Mouse (Mus musculus): ENCODE measurements at regions not wholly inside any gene's neighbourhood (a gene's known extent, or its start where the extent isn't known, plus 50 kb on each side); places are given as distances from the start of the nearest gene placed in this dataset.
"Not testable (repeated sequence)": the region's sequence is repeated elsewhere in the genome, so short reads cannot be mapped to it uniquely, and the experiment has no call there.

- no peak for DNase-seq
Observed at GRCm38 (mm10) chr10:66657520-66657919, 438.4 kb upstream of the Jmjd1c start.

DNA sequence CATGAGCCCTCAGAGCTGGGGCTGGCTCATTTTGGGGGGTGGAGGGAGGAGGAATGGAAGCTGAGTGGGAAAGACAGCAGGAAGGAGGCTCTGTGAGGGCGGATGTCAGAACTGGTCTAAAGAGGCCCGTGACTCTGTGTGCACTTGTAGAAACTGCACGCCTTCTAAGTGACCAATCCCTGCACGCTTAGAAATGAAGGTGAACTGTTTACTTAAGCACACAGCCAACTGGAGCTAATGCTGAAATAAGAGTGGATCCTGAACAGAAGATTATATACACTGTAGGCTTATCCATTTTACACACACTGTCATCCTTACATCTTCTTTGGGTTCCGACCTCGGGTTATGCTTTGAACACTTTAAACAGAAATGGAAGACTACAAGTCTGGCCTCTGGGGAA lies 412.8 kb upstream of the Jmjd1c start:
- DNase-seq = no peak

DNA sequence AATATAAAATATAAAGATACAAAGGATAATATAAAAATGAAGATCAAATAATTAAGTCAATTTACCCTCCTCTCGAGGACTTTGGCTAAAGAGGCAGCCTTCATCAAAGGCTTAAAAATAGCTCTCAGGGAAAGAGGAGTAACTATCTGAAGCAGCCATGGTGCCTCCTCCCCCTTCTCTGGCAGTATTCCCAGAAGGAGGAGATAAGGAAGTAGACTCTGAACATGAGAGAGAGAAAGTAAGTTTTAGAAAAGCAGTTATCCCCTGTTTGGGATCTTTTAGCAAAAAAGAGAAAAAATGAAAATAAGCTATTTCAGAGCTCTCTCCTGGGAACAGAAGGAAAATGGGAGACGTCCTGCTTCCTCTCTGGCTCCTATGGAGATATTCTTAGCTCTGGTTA lies 406.7 kb upstream of the Jmjd1c start:
- not testable (repeated sequence) for DNase-seq

DNA sequence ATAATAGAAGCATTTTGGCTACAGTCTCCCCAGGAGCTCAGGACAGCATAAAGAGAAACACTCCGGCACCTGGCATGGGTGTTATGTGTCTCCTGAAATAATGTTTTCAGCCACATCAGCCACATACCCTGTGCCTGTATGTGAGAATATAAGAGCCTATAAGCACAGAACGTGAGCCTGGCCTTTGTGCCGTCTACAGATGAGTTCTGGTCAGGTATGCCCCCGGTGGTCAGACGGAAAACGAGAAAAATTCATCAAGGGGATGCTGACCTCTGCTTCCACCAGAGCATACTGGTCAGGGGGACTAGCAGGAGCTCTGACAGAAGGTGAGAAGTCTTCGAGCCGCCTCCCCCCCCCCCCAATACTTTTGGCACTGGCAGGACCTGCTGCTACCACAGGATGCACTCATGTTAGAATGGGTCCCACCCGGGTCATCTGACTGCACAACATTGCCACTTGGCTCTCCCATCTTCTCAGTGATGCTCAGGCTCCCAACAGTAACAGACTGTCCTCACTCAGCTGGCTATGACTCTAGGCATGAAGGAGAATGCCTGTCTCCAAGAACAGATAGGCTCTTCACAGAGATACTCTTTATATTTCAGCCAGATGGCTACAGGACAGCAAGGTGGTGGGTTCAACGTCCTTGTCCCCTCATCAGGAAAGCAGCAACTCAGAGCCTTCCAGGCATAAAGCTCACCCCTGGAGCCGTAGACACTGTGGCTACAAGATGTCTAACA lies 401.2 kb upstream of the Jmjd1c start:
- no peak for DNase-seq

- DNase-seq = not testable (repeated sequence)
Observed at GRCm38 (mm10) chr10:66714926-66715325, 381.0 kb upstream of the Jmjd1c start.

DNA sequence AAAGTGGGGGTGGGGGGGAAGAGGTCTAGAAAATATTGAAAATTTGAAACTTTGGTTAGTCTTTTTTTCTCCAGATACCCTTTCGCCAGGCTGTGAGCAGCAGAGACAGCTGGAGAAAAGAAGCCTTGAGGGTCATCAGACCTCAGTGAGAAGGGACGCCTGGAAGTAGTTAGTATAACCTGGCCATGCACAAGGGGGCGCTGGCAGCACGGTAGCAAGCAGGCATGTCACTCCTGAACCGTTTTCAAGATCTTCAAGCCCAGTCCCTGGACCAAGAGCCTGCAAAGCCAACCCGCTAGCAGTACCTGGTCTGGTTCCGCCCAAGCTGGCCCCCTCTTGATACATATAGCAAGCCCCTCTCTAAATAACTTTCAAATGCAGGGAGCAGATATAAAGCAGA lies 378.0 kb upstream of the Jmjd1c start:
- no peak for DNase-seq

DNA sequence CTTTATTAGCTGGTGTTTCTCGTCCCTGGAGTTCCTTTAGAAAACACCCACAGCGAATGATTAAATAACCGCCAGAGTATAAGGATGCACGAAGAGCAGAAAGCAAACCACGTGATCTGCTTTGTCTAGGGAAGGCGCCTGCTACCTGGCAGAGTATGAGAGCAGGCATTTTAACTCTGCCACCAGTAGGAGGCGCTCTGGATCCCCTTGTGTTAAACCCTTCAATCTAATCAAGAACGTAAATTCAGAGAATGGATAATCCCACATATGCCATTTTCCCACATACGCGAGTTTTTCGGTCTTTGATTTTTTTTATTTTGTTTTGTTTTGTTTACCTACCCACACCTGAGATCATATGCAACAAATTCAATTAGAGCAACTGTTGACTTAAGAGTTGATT lies 376.1 kb upstream of the Jmjd1c start:
- no peak for DNase-seq

DNA sequence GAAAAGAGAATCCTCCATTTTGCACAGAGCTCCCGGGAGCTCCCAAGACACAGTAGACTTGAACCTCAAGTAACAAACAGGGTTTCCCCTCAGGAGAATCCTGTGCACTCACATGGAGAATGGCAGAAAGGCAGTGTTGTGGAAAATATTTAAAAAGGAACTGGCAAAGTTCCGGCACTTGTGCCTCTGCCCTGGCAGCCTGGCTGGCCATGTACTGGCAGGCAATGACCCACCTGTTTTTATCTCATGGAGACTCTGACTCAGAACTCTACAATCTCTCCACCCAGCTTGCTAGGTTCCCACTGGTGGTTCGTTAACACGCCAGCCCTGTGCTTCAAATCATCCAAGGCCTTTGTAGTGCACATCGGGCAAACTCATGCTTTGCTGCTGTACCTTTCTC lies 362.3 kb upstream of the Jmjd1c start:
- no peak for DNase-seq

- DNase-seq = no peak
Observed at GRCm38 (mm10) chr10:66734853-66735252, 361.1 kb upstream of the Jmjd1c start.

- no peak for DNase-seq
Observed at GRCm38 (mm10) chr10:66739017-66739416, 356.9 kb upstream of the Jmjd1c start.

GRCm38 (mm10) chr10:66741819-66742218 lies 354.1 kb upstream of the Jmjd1c start:
- no peak for DNase-seq

DNA sequence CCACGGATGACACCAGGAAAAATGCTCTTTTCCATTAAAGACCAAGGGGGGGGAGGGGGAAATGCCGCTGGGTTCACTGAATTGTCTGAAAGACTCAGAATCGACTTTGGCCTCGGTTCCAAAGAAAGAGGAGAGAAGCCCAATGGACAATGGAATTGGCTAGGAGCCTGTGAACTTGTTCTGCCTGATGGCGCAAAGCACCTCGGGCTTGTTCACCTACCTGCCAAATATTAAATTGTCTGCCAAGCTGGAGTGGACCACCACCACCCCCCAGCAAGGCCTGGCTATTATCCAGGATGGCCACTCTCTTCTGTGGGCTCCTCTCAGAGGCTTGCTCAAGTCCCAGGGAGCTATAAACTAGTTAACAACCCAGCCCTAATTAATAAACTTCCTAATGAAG lies 352.7 kb upstream of the Jmjd1c start:
- no peak for DNase-seq

- no peak for DNase-seq
Observed at GRCm38 (mm10) chr10:66745871-66746270, 350.1 kb upstream of the Jmjd1c start.

DNA sequence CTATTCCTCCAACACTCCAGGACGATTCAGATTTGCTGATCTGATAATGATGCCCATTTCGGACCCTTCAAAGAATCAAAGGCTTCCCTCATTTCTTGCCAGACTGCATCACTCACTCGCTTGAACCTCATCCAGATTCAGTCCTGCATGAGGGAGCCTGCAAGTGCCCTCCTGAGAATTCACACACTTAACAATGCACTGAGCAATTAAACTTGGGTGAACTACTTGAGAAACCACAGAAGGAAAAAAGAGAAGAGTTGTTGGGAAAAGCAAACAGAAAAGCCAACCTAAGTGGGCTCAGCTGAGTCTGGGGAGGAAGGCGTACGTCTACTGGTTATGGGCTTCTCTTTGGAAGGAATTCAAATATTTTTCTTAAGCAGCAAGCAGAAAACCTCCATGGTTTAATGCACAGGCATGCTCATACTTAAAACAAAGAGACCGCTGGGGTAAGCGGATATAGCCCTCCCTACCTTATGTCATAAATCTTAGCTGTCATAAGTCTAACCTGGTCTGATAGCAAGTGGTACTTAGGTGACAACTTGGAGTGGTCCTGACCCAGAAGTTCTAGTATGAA lies 343.6 kb upstream of the Jmjd1c start:
- DNase-seq = no peak

DNA sequence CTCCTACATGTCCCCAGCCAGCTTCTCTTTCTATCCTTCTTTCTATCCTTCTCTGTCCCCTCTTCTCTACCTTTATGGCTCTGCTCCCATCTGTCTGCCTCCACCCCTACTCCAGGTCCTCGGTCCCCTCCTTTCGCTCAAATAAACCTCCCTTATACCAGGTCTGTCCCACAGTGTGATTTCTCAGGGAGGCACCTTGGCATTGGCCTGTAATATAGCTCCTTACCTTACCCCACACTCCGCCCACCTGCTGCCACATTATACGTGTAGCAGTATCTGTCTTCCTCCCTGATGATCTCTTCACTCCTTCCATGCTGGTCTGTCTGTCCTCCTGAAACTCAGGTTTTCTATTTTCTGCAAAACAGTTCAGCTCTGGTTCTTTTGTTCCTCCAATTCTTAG lies 339.1 kb upstream of the Jmjd1c start:
- no peak for DNase-seq

- DNase-seq = no peak
Observed at GRCm38 (mm10) chr10:66770161-66771030, 325.5 kb upstream of the Jmjd1c start.

DNA sequence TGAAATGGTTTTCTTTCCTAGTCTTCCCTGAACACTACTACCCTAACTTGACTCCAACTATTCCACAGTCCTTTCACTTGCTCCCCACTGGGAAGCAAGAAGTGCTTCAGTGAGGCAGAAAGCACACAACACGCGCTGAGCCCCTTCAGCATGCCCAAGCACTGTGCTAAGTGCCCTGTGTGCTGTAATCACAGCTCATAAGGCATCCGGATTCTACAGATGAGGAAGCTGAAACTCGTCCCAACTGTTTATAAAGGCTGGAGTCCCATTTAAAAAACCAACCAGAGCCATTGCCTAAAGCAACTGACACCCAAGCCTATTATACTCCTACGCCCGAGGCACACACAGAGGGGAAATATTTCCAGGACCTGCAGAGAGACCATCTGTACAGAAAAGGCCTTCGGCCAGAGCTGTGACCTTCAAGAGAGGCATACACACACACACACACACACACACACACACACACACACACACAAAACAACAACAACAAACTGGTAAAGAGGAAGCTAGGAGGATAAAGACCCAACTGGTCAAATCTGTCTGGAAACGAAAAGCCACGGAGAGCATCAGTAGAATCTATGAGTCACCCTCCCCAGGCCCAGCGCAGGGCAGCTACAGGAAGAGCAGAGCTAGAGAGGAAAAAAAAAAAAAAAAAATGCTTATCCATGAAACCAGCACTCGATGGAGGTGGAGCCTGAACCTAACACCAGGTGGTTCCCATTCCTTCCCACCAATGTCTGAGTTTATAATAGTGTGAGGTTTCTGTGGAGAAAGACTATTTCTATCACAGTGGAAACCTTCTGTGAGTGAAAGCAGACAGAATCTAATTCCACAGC lies 315.4 kb upstream of the Jmjd1c start:
- DNase-seq = no peak

DNA sequence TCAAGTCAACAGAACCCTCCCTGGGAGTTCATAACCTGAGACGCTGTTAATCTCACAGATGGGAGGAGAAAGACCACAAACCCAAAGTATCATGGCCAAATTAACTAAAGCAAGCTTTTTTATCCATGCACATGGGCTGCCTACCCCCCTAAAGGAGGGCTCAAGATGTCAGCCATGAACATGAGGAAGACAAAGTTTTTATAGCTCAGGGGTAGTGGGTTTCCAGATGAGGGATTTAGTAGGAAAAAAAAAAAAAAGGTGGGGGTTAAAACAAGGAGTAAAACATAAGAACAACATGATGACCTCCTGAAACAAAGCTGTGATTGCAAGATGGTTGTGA lies 314.8 kb upstream of the Jmjd1c start:
- no peak for DNase-seq

DNA sequence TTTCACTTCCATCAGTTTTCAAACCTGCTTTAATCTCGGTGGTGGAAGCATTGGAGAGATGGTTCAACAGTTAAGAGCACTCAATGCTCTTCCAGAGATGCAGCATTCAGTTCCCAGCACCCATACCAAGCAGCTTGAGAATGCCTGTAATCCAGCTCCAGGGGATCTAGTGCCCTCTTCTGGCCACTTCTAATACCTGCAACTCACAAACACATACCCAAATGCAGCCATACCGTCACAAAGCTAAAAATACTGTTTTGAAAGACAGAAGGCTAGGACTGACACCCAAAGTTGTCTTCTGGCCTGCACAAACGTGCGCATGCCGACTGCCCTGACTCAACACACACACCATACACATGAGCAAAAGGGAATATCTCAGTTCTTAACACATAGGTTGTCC lies 313.9 kb upstream of the Jmjd1c start:
- no peak for DNase-seq

- DNase-seq = no peak
Observed at GRCm38 (mm10) chr10:66787812-66788211, 308.1 kb upstream of the Jmjd1c start.

DNA sequence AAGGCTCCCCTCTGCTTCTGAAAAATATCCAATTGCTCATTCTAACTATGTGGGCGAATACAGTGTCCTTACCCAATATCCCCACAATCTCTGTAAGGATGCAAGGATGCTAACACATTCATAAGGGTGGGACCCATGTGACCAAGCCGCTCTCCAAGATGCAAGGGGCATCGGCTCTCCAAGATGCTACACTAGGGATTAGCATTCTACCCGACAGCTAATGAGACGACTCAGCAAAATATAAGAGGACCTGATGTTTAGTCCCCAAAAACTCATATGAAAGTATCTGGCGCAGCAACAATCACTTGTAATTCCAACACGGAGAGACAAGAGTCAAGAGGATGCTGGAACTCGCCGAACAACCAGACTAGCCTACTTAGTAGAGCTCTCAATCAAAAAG lies 299.6 kb upstream of the Jmjd1c start:
- no peak for DNase-seq

- DNase-seq = no peak
Observed at GRCm38 (mm10) chr10:66802691-66803090, 293.2 kb upstream of the Jmjd1c start.
